Mouse (Mus musculus) hindbrain, embryonic 14.5 days (tissue): Measurements from ENCODE around the gene Gas7. TPM values are rescaled to one million over a fixed set of nuclear protein-coding genes. Genes with fewer than 3 reads are reported as not detected.
A peak's percentile ranks its signal among the peaks of the same experiment; 100 is the strongest.

Source experiments
- ATAC-seq: fragments of 200-750 bp; cut with Nextera tagmentation; 2 replicates; pipeline ENCODE4 v1.8.0; 2017; ENCODE audit warnings: moderate number of reproducible peaks, mild to moderate bottlenecking, moderate TSS enrichment, moderate library complexity; ENCODE audit not compliant: low FRiP score
- DNase-seq: peaks from one replicate; pipeline ENCODE4 v3.0.0-alpha.2; 2015; ENCODE audit warnings: low spot score
- H3K27ac ChIP-seq: fragments of 300-500 bp; sonication (generic); 2 replicates; pipeline ENCODE4 v1.5.1; 2014; ENCODE audit warnings: mild to moderate bottlenecking, moderate library complexity
- H3K27me3 ChIP-seq: fragments of 300-500 bp; sonication (generic); 2 replicates; pipeline ENCODE4 v1.6.1; 2014; ENCODE audit warnings: mild to moderate bottlenecking, low read length, mixed read lengths; ENCODE audit not compliant: control insufficient read depth, insufficient read depth
- H3K36me3 ChIP-seq: fragments of 300-500 bp; sonication (generic); replicated peaks from 2 replicates; pipeline ENCODE4 v1.6.1; 2014; ENCODE audit not compliant: control insufficient read depth, insufficient read depth
- H3K4me1 ChIP-seq: fragments of 300-500 bp; sonication (generic); replicated peaks from 2 replicates; pipeline ENCODE4 v1.6.1; 2014; ENCODE audit warnings: antibody characterized with exemption, low read length, mixed read lengths; ENCODE audit not compliant: control insufficient read depth, insufficient read depth
- H3K4me2 ChIP-seq: fragments of 300-500 bp; sonication (generic); replicated peaks from 2 replicates; pipeline ENCODE4 v1.6.1; 2014; ENCODE audit warnings: mild to moderate bottlenecking, moderate library complexity
- H3K4me3 ChIP-seq: fragments of 300-500 bp; sonication (generic); replicated peaks from 2 replicates; pipeline ENCODE4 v1.5.1; 2014; ENCODE audit warnings: mild to moderate bottlenecking, low read length
- H3K9ac ChIP-seq: fragments of 300-500 bp; sonication (generic); 2 replicates; pipeline ENCODE4 v1.6.1; 2014
- H3K9me3 ChIP-seq: fragments of 300-500 bp; sonication (generic); 2 replicates; pipeline ENCODE4 v1.6.1; 2016; ENCODE audit warnings: low read length; ENCODE audit not compliant: control insufficient read depth
- WGBS: fragments of 180-500 bp; shearing (Covaris S2); extraction: QIAGEN DNeasy Blood & Tissue Kit; methylation state at CpG from one replicate; pipeline ENCODE4 v1.1.7; 2014; 5-methylcytosine and 5-hydroxymethylcytosine counted together
- polyA plus RNA-seq: library from polyadenylated mRNA; unstranded; fragments of >200 nt; fragmentation: Nextera tagmentation; extraction: Ambion mirVana; gene quantifications from 2 replicates; pipeline ENCODE4 v1.2.1, GENCODE M21; 2014

Gas7 gene
- polyA plus RNA-seq, 1 experiment from 2014 or later, result 19.4 TPM

DNA sequence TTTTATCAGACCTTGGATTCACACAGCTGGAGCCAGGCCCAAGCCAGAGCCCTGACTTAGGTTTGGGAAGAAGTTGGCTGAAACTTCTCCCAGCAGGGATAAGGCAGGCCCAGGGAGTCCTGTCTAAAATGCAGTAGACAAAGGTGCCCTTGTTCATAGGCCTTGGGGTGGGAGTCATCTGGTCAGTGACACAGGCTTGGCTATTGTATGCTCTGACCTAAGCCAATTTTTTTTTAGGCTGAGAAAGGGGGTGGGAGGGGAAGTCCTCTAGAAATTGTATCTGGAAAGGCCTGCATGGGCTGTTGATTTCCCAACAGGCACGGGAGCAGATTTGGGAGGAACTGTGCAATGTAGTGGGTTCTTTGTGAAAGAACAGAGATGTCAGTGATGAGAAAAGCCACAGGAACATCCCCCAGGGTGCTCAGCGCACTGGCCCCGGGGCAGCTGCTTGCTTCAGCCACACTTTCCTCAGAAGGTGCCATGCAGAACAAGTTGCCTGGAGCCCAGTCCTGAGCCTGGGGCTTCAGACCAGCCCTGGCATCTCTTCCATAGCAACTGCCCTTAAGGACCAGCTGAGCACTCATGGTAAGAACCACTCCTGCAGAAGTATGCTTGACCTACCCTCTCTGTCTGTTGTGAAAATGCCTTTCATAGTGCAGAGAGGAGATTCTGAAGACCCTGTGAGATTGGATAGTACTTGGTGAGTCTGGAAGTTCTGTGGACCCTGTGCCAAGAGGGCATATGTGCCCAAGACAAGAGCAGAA lies 131.2 kb downstream of the Gas7 start:
- H3K4me1 ChIP-seq, result peaks cover 4% of the 10 kb centered on the region; the same call in 1 of the 2 replicates
- 54% methylated on average over 3 of the region's 3 CpGs for WGBS
- H3K9ac ChIP-seq, result no peak overlapping the region
- no peak overlapping the region for H3K4me2 ChIP-seq
- H3K36me3 ChIP-seq, result no peaks in the 10 kb centered on the region
- H3K9me3 ChIP-seq, result no peaks in the 10 kb centered on the region
- H3K4me3 ChIP-seq, result no peak overlapping the region
- ATAC-seq, result no peak
- no peaks in the 10 kb centered on the region for H3K27me3 ChIP-seq
- no peak for DNase-seq
- H3K27ac ChIP-seq, result no peak overlapping the region

DNA sequence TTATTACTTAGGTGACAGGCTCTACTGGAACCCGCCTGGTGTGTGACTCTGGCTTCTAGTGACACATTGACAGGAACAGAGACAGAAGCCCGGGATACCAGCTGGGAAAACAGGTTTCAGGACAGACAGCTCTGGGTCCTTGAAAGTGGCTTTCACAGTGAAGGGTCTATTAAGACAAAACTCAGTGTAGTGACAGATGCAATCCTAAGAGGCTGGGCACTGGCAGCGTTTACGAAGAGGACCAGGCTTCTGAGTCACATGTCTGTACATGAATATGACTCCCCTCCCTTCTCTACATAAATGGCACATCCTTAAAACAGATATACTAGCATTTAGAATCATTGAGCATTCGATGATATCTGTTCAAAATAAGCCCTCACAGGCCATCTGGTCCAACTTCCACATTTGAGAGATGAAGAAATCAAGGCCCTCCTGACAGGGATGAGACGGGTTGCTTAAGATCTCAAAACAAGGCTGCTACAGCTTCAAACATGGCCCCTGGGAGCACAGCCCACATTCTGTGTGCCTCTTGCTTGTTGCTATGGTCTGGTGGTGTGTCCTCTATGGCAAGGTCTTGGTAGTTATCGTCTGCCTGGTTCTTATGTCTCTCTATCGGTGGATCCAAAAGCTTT lies 133.1 kb downstream of the Gas7 start:
- Histone ChIP-seq H3K27me3 (no peaks in the 10 kb centered on the region), H3K27ac (0 out of 2 replicates have a peak overlapping the region, but pooled peaks have one; percentile 7), H3K9me3 (no peaks in the 10 kb centered on the region), H3K36me3 (no peaks in the 10 kb centered on the region), H3K4me1 (peaks cover 4% of the 10 kb centered on the region; the same call in 1 of the 2 replicates), H3K4me3 (no peak overlapping the region), H3K4me2 (no peak overlapping the region), H3K9ac (no peak overlapping the region)
- ATAC-seq (no peak), DNase-seq (no peak)
- 84% methylated on average over 8 of the region's 8 CpGs for WGBS

DNA sequence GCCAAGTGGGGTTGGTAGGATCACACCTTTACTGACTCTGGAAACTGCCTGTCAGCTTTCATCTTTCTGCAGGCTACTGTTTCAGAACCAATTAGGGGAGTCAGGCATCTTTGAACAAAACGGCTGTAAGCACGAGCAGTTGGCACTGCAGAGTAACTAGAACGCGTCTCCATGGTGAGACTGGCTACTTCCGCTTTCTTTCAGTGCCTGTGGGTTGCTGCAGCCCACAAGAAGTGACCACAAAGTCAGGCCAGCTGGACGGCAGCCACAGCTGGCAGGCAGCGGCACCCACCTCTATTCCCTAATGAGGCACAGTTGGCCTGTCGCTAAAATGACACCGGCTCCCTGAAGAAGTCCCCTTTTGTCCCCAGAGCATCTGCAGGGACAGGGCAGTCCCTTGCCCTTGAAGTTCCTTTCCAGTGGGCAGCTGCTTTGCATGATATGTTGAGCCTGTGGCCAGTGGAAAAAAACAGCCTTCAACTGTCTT lies 133.6 kb downstream of the Gas7 start:
- no peaks in the 10 kb centered on the region for H3K9me3 ChIP-seq
- DNase-seq (peak; percentile 63), ATAC-seq (peak; percentile 43; the same call in 1 of the 2 replicates)
- H3K4me1 ChIP-seq, result peaks cover 4% of the 10 kb centered on the region; the same call in 1 of the 2 replicates
- no peak overlapping the region for H3K4me3 ChIP-seq
- 38% methylated on average over 9 of the region's 9 CpGs for WGBS
- no peaks in the 10 kb centered on the region for H3K27me3 ChIP-seq
- H3K36me3 ChIP-seq, result no peaks in the 10 kb centered on the region
- no peak overlapping the region for H3K4me2 ChIP-seq
- no peak overlapping the region for H3K9ac ChIP-seq
- 0 out of 2 replicates have a peak overlapping the region, but pooled peaks have one; percentile 7 for H3K27ac ChIP-seq

DNA sequence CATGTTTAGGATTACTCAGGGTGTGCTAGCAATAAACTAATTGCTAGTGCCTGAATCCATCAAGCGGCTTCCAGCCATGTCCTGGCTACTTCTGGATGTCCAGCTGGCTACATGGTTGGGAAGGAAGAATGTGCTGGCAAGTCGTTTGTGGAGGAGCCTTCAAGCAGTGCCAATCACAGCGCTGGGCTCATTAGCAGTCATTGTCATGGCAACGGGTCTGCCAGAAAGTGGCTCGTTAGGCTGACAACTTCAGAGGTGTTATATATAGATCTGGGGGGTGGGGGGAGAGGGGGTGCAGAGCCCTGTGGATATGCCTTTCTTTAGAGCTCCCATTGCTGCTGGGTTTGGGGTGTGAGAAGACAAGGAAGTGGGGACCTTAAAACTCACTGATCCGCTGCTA lies 141.0 kb downstream of the Gas7 start:
- no peaks in the 10 kb centered on the region for H3K9me3 ChIP-seq
- no peak overlapping the region for H3K4me2 ChIP-seq
- H3K4me3 ChIP-seq, result no peak overlapping the region
- H3K9ac ChIP-seq, result no peak overlapping the region
- H3K4me1 ChIP-seq, result peaks cover 9% of the 10 kb centered on the region
- 39% methylated on average over 6 of the region's 6 CpGs for WGBS
- H3K36me3 ChIP-seq, result no peaks in the 10 kb centered on the region
- H3K27me3 ChIP-seq, result no peaks in the 10 kb centered on the region
- peak; percentile 78 for DNase-seq
- peak; percentile 77; the same call in 1 of the 2 replicates for ATAC-seq
- H3K27ac ChIP-seq, result no peak overlapping the region

DNA sequence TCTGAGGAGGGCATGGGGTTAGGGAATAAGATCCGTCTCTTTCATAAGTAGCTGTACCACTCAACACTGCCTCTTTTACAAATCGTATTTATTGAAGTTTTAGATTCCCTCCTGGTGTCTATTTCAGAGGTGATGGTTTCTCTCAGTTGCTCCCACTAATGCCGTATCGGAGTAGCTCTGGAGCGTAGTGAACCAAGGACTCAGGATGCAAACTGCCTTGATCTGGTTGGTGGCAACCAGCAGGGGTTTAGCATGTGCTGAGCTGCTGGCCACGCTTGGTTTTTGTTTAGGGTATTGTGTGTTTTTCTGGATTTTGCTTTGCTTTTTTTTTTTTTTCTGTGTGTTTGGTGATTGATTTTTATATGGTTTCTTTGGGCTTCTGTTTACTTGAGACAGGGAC lies 141.6 kb downstream of the Gas7 start:
- no peaks in the 10 kb centered on the region for H3K27me3 ChIP-seq
- no peak overlapping the region for H3K4me3 ChIP-seq
- no peak overlapping the region for H3K27ac ChIP-seq
- H3K9ac ChIP-seq, result no peak overlapping the region
- H3K4me1 ChIP-seq, result peaks cover 9% of the 10 kb centered on the region
- 79% methylated on average over 6 of the region's 6 CpGs for WGBS
- ATAC-seq (no peak), DNase-seq (no peak)
- no peaks in the 10 kb centered on the region for H3K9me3 ChIP-seq
- no peak overlapping the region for H3K4me2 ChIP-seq
- no peaks in the 10 kb centered on the region for H3K36me3 ChIP-seq

DNA sequence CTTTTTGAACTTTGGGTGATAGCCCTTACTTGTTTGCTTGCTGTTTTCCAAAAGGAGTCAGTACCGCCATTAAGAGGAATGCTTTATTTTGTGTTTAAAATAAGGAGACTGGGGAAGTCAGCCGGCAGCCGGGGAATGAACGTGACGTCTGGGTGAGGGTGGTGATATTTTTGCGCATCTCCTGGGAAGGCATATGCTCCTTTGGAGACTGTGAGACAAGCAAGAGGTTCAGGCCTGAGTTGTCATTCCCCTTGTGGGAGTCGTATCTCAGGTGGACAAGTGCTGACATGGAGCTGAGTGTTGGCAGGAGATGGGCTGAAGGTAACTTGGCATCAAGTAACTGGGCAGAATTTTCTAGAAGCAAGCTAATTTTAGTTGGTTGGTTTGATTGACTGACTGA lies 142.2 kb downstream of the Gas7 start:
- 91% methylated on average over 7 of the region's 7 CpGs for WGBS
- peaks cover 10% of the 10 kb centered on the region for H3K4me1 ChIP-seq
- H3K27me3 ChIP-seq, result no peaks in the 10 kb centered on the region
- H3K4me2 ChIP-seq, result no peak overlapping the region
- H3K9ac ChIP-seq, result no peak overlapping the region
- no peak for DNase-seq
- H3K27ac ChIP-seq, result no peak overlapping the region
- no peaks in the 10 kb centered on the region for H3K36me3 ChIP-seq
- ATAC-seq, result no peak
- H3K4me3 ChIP-seq, result no peak overlapping the region
- no peaks in the 10 kb centered on the region for H3K9me3 ChIP-seq

DNA sequence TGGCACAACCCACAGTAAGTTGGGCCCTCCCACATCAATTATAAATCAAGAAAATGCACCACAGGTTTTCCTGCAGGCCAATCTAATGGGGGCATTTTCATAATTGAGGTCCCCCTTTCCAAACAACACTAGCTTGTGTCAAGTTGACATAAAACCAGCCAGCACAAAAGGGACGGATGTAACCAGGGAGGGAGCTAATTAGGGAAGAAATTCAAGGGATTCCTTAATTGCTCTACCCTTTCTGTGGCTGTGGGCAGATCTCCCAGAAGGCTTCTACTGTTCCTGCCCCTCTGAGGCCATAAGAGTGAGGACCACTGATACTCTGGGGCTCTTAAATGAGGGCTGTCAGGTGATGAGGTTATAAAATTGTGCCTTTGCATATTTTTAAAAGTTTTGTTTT lies 143.9 kb downstream of the Gas7 start:
- DNase-seq, result no peak
- no peak overlapping the region for H3K4me2 ChIP-seq
- H3K27me3 ChIP-seq, result no peaks in the 10 kb centered on the region
- H3K4me3 ChIP-seq, result no peak overlapping the region
- ATAC-seq, result no peak
- no peak overlapping the region for H3K9ac ChIP-seq
- WGBS, result 21% methylated on average over 1 of the region's 1 CpGs
- H3K36me3 ChIP-seq, result no peaks in the 10 kb centered on the region
- H3K27ac ChIP-seq, result no peak overlapping the region
- no peaks in the 10 kb centered on the region for H3K9me3 ChIP-seq
- peaks cover 20% of the 10 kb centered on the region for H3K4me1 ChIP-seq

DNA sequence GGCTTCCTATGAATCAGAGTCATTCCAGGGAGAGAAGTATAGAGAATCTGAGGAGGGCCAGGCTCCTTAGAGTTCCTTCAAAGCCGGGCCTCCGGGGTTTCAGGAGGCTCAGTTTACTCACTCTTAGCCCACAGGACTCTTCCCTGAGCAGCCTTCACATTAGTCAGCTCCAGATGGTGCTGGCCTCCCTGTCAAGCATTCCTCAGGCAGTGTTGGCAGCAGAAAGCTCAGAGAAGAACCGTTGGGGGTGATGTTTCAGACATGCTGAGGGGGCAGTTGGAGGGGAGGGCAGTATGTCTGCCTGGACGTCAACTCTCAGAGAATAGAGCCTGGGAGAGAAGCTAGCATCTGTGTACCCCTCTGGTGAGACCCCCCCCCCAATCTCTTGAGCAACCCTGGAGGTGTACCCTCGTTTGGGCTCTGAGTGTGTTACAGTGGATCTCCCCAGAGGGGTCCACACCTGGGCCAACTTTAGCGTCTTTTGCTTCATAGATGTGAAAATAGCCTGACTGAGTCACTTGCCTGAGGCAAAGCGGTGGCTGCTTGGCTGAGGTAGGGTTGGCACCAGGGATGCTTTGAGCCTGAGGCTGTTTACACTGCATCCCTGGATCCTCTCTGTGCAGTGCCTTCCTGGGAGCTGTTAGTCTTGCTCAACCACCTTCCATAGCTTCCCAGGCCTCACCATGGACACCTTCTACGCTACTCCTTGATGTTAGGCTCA lies 145.6 kb downstream of the Gas7 start:
- no peaks in the 10 kb centered on the region for H3K36me3 ChIP-seq
- no peaks in the 10 kb centered on the region for H3K9me3 ChIP-seq
- peaks cover 20% of the 10 kb centered on the region for H3K4me1 ChIP-seq
- ATAC-seq, result no peak
- no peak overlapping the region for H3K9ac ChIP-seq
- H3K4me2 ChIP-seq, result no peak overlapping the region
- H3K4me3 ChIP-seq, result no peak overlapping the region
- H3K27ac ChIP-seq, result no peak overlapping the region
- H3K27me3 ChIP-seq, result no peaks in the 10 kb centered on the region
- no peak for DNase-seq
- 73% methylated on average over 8 of the region's 8 CpGs for whole genome bisulfite sequencing
